Mouse (Mus musculus) kidney, postnatal 25 days (tissue): ENCODE measurements at regions not wholly inside any gene's neighbourhood (a gene's known extent, or its start where the extent isn't known, plus 50 kb on each side); places are given as distances from the start of the nearest gene placed in this dataset.

ENCODE experiments used
- DNase-seq, 2 experiments: peaks; one replicate each; pipeline ENCODE4 v3.0.0; 2021; ENCODE audit warnings: mixed read lengths in 2 of 2

- no peak for DNase-seq
Measured at GRCm38 (mm10) chr12:26621135-26621932, 152.3 kb downstream of the Cmpk2 start.

GRCm38 (mm10) chr12:26620501-26621134, 151.6 kb downstream of the Cmpk2 start:
- DNase-seq = no peak

GRCm38 (mm10) chr12:26617969-26618368, 149.0 kb downstream of the Cmpk2 start:
- DNase-seq = no peak

GRCm38 (mm10) chr12:26613086-26613705, 144.2 kb downstream of the Cmpk2 start:
- no peak for DNase-seq

DNA sequence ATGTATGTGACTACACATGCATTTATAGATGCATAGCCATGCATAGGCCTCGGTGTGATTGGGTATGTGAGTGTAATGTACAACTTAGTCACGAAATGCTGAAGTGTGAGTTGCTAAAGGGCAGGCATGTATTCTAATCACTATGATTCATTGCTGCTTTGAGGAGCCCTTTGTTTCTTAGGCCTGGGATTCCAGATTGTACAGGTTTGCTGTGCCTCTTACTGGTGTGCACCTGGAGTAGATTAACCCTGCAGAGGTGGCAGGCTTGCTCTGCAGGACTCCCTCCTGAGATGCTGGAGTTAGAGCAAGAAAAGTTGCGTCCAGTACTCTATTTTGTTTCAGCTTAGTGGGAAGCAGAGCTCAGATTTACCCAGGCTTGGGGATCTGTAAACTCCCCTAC, 141.1 kb downstream of the Cmpk2 start:
- DNase-seq = no peak

- DNase-seq = no peak
Measured at GRCm38 (mm10) chr12:26598501-26598900, 129.5 kb downstream of the Cmpk2 start.

- DNase-seq = no peak
Measured at GRCm38 (mm10) chr12:26592125-26592524, 123.1 kb downstream of the Cmpk2 start.

DNA sequence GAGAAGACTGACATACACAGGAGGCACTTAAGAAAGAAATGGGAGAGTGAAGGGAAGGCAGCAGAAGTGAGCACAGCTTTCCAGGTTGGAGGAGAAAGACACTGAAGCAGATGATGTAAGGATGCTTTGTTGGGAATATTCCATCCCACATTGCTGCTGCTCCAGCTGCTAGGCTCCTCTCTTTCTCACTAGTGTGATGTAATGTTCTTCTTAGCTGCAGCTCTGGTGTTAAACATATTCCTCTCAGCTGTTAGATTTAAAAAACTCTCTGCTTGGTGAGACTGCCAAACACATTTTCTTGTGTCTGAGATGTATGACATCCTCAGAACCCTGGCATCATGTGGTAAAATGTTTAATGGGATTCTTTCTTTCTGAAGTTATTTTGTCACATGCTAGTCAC, 120.1 kb downstream of the Cmpk2 start:
- DNase-seq = no peak

DNA sequence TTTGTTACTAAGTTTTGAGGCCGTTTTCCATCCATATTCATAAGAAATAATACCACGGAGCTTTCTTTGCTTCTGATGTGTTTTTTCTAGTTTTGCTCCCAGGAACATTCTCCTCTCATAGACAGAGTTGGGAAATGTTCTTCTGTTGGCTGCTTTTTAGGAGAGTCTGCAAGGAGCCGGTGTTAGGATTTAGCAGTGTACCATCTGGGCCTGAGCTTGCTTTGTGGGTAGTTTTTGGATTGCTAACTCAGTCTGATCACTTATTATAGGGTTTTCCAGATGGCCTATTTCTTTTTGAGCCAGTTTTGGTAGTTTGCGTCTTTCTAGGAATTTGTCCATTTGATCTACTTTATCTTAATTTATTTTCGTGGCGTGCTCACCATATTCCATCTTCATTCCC, 108.4 kb downstream of the Cmpk2 start:
- DNase-seq = no peak

- DNase-seq = no peak
Measured at GRCm38 (mm10) chr12:26571602-26572001, 102.6 kb downstream of the Cmpk2 start.

- DNase-seq = no peak
Measured at GRCm38 (mm10) chr12:26567435-26567834, 98.4 kb downstream of the Cmpk2 start.

- DNase-seq = no peak
Measured at GRCm38 (mm10) chr12:26562858-26563257, 93.9 kb downstream of the Cmpk2 start.

DNA sequence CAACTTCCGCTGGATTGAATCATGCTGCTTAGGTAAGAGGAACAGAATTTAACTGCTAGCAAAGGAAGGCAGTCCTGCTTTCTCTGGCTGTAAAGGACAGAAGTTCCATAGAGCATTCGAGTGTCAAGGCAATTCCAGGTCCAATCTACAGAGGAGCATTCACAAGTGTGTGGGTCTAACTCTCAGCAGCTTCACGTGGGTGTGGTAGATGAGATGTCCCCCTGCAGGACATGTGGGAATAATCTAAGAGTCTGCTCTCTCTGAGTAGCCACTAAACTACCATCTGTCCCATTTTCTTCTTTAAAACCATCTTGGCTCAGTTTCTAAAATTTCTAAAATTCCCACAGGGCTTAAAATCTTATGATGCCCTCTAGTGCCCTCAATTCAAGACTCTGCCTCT, 90.6 kb downstream of the Cmpk2 start:
- DNase-seq = no peak

DNA sequence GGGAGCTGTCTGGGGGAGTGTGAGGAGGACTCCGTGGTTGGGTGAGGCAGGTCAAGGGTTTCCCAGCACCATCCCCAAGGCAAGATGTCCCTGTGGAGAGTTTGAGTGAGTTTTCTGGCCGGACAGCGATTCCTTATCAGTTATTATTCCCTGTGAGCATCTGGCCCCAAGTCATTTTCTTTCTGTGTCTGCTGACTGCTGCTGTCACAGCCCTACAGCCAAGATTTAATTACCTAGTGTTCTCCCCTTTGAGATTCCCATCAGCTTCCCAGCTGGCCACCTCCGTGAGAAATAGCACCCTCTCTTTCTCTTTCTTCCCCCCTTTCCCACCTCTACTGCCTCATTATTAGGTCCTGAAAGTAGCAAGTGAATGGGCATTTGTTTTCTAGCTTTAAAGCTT, 88.4 kb downstream of the Cmpk2 start:
- DNase-seq = no peak

GRCm38 (mm10) chr12:26551168-26551926, 82.3 kb downstream of the Cmpk2 start:
- DNase-seq = no peak

- no peak for DNase-seq
Measured at GRCm38 (mm10) chr12:26547466-26547865, 78.5 kb downstream of the Cmpk2 start.

DNA sequence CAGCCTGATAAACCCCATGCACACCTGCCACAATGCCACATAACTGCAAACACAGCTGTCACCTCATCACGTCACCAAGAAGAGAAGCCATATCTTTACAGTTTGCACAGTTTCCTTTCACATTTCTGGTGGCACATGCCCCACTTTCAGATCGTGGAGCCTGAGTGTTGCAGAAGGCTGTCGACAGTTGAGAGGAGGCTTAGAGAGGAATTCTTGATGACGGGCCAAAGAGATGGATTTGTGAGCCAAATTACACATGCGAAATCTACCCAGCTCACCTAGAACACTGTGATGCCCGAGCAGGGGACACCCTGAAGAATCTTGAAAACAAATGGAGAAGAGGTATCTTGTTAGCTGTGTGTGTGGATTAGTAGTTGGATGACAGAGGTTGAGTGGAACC, 77.4 kb downstream of the Cmpk2 start:
- no peak for DNase-seq

- DNase-seq = no peak
Measured at GRCm38 (mm10) chr12:26543463-26543862, 74.5 kb downstream of the Cmpk2 start.

GRCm38 (mm10) chr12:26542451-26542850, 73.4 kb downstream of the Cmpk2 start:
- no peak for DNase-seq

DNA sequence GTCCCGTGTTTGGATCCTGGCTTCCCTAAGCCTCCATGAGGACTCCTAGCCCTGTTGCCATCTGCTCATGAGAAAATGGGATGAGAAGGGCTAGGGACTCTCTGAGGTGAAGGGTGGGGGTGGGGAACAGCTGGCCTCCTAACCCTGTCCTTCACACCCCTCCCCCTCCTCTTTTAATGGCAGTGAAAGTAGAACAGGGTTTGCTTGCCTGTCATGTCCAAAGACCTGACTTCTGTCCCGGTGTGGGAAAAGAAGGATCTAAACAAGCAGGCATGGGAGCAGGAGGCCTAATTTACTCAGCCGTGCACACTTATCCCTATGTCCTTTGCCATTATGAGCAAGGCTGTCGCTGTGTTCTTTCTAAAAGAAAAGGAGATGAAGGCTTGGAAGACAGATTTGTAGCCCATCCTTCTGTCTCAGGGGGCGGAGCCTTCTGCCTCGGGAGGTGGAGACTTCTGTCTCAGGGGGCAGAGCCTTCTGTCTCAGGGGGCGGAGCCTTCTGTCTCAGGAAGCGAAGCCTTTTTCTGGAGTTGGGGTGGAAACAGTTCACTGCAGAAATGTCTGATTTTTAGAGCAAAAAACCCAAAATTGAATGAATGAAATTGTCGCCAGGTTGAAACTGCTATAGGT, 66.4 kb downstream of the Cmpk2 start:
- DNase-seq = no peak

DNA sequence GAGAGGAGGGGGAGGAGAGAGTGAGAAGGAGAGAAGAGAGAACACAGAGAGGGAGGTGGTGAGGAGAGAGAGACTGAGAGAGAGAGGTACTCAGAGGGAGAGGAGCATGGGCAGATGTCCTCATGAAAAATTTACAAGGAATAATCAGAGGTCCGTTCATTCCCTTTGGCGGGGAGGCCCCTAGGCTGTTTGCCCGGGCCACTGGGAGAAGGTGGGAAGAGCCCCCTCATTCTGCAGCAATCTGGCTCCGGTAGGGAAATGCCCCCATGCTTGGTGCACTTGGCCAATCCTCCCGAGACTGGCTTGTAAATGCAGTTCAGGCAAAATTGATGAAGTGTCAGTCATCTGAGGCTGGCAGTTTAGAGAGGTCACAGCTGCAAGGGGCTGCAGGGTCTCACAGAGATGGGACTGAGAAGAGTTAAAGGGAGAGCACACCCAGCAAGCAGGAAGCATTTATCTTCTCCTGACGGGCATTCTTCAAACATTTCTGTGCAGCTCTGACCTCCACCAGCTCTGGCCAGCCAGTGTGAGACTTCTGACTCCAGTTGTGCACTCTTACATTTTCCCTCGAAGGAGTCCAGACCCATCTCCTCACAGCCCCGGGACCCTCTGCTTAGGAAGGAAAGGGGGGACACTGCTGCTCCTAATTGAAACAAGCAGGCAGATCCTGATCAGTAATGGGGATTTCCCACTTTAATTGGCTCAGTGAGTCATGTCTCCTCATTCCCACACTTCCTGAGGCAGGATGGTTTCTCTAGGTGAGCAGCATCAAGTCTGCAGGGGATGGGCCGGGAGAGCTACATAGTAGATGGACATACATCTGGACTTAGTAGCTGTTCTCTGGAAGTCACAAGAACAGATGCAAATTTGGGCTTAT, 65.5 kb downstream of the Cmpk2 start:
- no peak for DNase-seq

DNA sequence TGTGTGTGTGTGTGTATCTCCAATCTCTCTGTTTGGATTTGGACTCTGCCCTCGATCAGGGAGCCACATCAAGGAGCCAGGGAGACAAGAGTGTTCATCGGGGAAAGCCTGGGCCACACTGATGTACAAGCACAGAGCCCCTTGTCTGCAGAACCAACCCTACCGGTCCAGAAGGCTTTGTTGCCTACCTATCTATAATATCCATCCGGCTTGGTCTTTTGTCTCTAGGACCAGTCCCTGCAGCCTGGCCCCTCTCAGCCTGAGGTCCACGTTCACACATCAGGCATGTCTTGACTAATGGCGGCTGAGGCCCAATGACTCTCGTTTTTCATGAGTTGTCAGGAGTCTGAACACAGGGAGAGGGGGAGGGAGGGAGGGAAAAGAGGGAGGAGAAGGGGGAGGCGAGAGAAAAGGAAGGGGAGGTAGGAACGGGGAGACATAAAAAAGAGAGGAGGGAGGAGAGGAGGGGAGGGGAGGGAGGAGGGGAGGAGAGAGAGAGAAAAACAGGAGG, 64.7 kb downstream of the Cmpk2 start:
- DNase-seq = no peak
